Mouse (Mus musculus) kidney, postnatal 0 days (tissue): ENCODE measurements around the gene Slc8a2. TPM values are rescaled to one million over a fixed set of nuclear protein-coding genes. Genes with fewer than 3 reads are reported as not detected.
A peak's percentile ranks its signal among the peaks of the same experiment; 100 is the strongest.

ENCODE experiments used
- ATAC-seq: fragments of 200-750 bp; cut with Nextera tagmentation; replicated peaks from 2 replicates; pipeline ENCODE4 v1.8.0; 2017; ENCODE audit warnings: low read depth, moderate number of reproducible peaks, moderate TSS enrichment, moderate library complexity; ENCODE audit not compliant: low FRiP score
- DNase-seq: peaks from one replicate; pipeline ENCODE4 v3.0.0-alpha.2; 2016; ENCODE audit warnings: low spot score
- H3K27ac ChIP-seq: fragments of 300-500 bp; sonication (generic); 2 replicates; pipeline ENCODE4 v1.5.1; 2014; ENCODE audit warnings: mild to moderate bottlenecking
- H3K27me3 ChIP-seq: fragments of 300-500 bp; sonication (generic); 2 replicates; pipeline ENCODE4 v1.6.1; 2014; ENCODE audit warnings: low read length, mixed read lengths; ENCODE audit not compliant: insufficient read depth
- H3K36me3 ChIP-seq: fragments of 300-500 bp; sonication (generic); 2 replicates; pipeline ENCODE4 v1.6.1; 2014; ENCODE audit warnings: low read length, mixed read lengths; ENCODE audit not compliant: insufficient read depth
- H3K4me1 ChIP-seq: fragments of 300-500 bp; sonication (generic); replicated peaks from 2 replicates; pipeline ENCODE4 v1.6.1; 2014; ENCODE audit warnings: antibody characterized with exemption, low read length, mixed read lengths; ENCODE audit not compliant: insufficient read depth
- H3K4me2 ChIP-seq: fragments of 300-500 bp; sonication (generic); 2 replicates; pipeline ENCODE4 v1.6.1; 2014; ENCODE audit warnings: mild to moderate bottlenecking, low read length, moderate library complexity, mixed read lengths
- H3K4me3 ChIP-seq: fragments of 300-500 bp; sonication (generic); replicated peaks from 2 replicates; pipeline ENCODE4 v1.5.1; 2014; ENCODE audit warnings: low read depth, low read length
- H3K9ac ChIP-seq: fragments of 300-500 bp; sonication (generic); 2 replicates; pipeline ENCODE4 v1.6.1; 2014; ENCODE audit warnings: low read depth, low read length
- H3K9me3 ChIP-seq: fragments of 300-500 bp; sonication (generic); replicated peaks from 2 replicates; pipeline ENCODE4 v1.6.1; 2016; ENCODE audit warnings: low read length, inconsistent platforms, mixed read lengths
- CTCF ChIP-seq: IDR thresholded peaks from 2 replicates; pipeline ENCODE4 v1.5.1; 2016; ENCODE audit warnings: antibody characterized with exemption, low read depth, mild to moderate bottlenecking, moderate library complexity
- WGBS: fragments of 180-500 bp; shearing (Covaris S2); extraction: QIAGEN DNeasy Blood & Tissue Kit; methylation state at CpG from one replicate; pipeline ENCODE4 v1.1.7; 2014; 5-methylcytosine and 5-hydroxymethylcytosine counted together
- polyA plus RNA-seq: library from polyadenylated mRNA; unstranded; fragments of >200 nt; fragmentation: Nextera tagmentation; extraction: Ambion mirVana; gene quantifications from 2 replicates; pipeline ENCODE4 v1.2.1, GENCODE M21; 2015

The Slc8a2 gene
- polyA plus RNA-seq, 1 experiment from 2014 or later: 0.07 TPM

- H3K4me3 ChIP-seq: no peak overlapping the region
- ATAC-seq (no peak), DNase-seq (peak; percentile 76)
- H3K27ac ChIP-seq: no peak overlapping the region
- 0 out of 2 replicates have a peak, but pooled peaks cover 3% of the 10 kb centered on the region for H3K4me1 ChIP-seq
- no peaks in the 10 kb centered on the region for H3K36me3 ChIP-seq
- no peaks in the 10 kb centered on the region for H3K9me3 ChIP-seq
- H3K9ac ChIP-seq: no peak overlapping the region
- no peaks in the 10 kb centered on the region for H3K27me3 ChIP-seq
- WGBS: 9% methylated on average over 5 of the region's 5 CpGs
- H3K4me2 ChIP-seq: no peak overlapping the region
- no peak for TF ChIP-seq CTCF
These were observed 43.5 kb downstream of the Slc8a2 start for GRCm38 (mm10) chr7:16173146-16173545.

GRCm38 (mm10) chr7:16174597-16175541 lies 45.2 kb downstream of the Slc8a2 start, which contains the start of gene Meis3:
Gene Meis3 (plus strand): TSS chr7:16175090.
- 0% methylated on average over 22 of the region's 42 CpGs for WGBS
- Histone ChIP-seq H3K4me1 (0 out of 2 replicates have a peak, but pooled peaks cover 3% of the 10 kb centered on the region), H3K27ac (no peak within 1 kb of the TSS), H3K4me2 (peak within 1 kb of the TSS; percentile 79), H3K36me3 (no peaks in the 10 kb centered on the region), H3K4me3 (peak within 1 kb of the TSS; percentile 54), H3K27me3 (no peaks in the 10 kb centered on the region), H3K9me3 (no peaks in the 10 kb centered on the region), H3K9ac (peak within 1 kb of the TSS; percentile 62)
- TF ChIP-seq CTCF: peak; percentile 59
- peak; percentile 74 for DNase-seq
- ATAC-seq: peak; percentile 50; the same call in 1 of the 2 replicates

GRCm38 (mm10) chr7:16175542-16175931 lies 45.9 kb downstream of the Slc8a2 start:
- H3K4me2 ChIP-seq: peak overlapping the region; percentile 79
- H3K27ac ChIP-seq: no peak overlapping the region
- H3K9ac ChIP-seq: peak overlapping the region; percentile 62
- no peaks in the 10 kb centered on the region for H3K36me3 ChIP-seq
- DNase-seq (no peak), ATAC-seq (no peak)
- peak overlapping the region; percentile 54 for H3K4me3 ChIP-seq
- no peaks in the 10 kb centered on the region for H3K27me3 ChIP-seq
- 0 out of 2 replicates have a peak, but pooled peaks cover 3% of the 10 kb centered on the region for H3K4me1 ChIP-seq
- WGBS: 3% methylated on average over 6 of the region's 10 CpGs
- TF ChIP-seq CTCF: no peak
- no peaks in the 10 kb centered on the region for H3K9me3 ChIP-seq

GRCm38 (mm10) chr7:16178114-16178513 lies 48.5 kb downstream of the Slc8a2 start:
- 0 out of 2 replicates have a peak, but pooled peaks cover 3% of the 10 kb centered on the region for H3K4me1 ChIP-seq
- no peak overlapping the region for H3K4me3 ChIP-seq
- ATAC-seq: no peak
- H3K9ac ChIP-seq: no peak overlapping the region
- no peaks in the 10 kb centered on the region for H3K36me3 ChIP-seq
- H3K4me2 ChIP-seq: no peak overlapping the region
- DNase-seq: no peak
- 83% methylated on average over 4 of the region's 4 CpGs for WGBS
- H3K27ac ChIP-seq: no peak overlapping the region
- TF ChIP-seq CTCF: no peak
- H3K9me3 ChIP-seq: no peaks in the 10 kb centered on the region
- H3K27me3 ChIP-seq: no peaks in the 10 kb centered on the region

GRCm38 (mm10) chr7:16183663-16184062 lies 54.0 kb downstream of the Slc8a2 start:
- no peak overlapping the region for H3K9ac ChIP-seq
- no peaks in the 10 kb centered on the region for H3K36me3 ChIP-seq
- H3K4me3 ChIP-seq: no peak overlapping the region
- ATAC-seq: no peak
- no peak overlapping the region for H3K27ac ChIP-seq
- H3K4me1 ChIP-seq: no peaks in the 10 kb centered on the region
- H3K9me3 ChIP-seq: no peaks in the 10 kb centered on the region
- DNase-seq: peak; percentile 71
- WGBS: 21% methylated on average over 8 of the region's 8 CpGs
- no peaks in the 10 kb centered on the region for H3K27me3 ChIP-seq
- no peak for TF ChIP-seq CTCF
- no peak overlapping the region for H3K4me2 ChIP-seq

GRCm38 (mm10) chr7:16187494-16187893 lies 57.9 kb downstream of the Slc8a2 start:
- no peak for TF ChIP-seq CTCF
- Histone ChIP-seq H3K9ac (no peak overlapping the region), H3K27me3 (no peaks in the 10 kb centered on the region), H3K4me1 (no peaks in the 10 kb centered on the region), H3K9me3 (no peaks in the 10 kb centered on the region), H3K4me2 (no peak overlapping the region), H3K36me3 (no peaks in the 10 kb centered on the region), H3K4me3 (no peak overlapping the region), H3K27ac (no peak overlapping the region)
- ATAC-seq (no peak), DNase-seq (no peak)
- WGBS: 83% methylated on average over 8 of the region's 8 CpGs
